Mouse (Mus musculus): ENCODE results near the gene Pam. TPM values are rescaled to one million over a fixed set of nuclear protein-coding genes. Genes with fewer than 3 reads are reported as not detected.
A peak's percentile ranks its signal among the peaks of the same experiment; 100 is the strongest.

Pam gene
- polyA plus RNA-seq, 1 experiment from 2014 or later, result 11.3 TPM

DNA sequence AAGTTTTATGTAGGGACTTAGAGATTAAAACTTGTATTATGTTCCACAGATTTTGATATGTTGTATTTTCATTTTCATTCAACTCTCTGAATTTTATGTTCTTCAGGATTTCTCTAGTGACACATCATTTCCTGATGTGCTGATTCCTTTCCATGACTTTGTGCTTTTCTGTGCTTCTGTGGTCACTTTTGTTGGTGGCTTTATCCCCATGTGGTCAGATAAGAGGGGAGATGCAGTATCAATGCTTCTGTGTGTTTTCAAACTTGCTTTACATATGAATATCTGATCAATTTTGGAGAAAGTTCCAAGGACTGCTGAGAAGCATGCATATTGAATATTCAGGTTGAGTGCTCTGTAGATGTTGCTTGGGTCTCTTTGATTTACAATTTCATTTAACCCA lies 290.9 kb downstream of the Pam start:
- no peak overlapping the region for H3K27ac ChIP-seq (replicated peaks)

DNA sequence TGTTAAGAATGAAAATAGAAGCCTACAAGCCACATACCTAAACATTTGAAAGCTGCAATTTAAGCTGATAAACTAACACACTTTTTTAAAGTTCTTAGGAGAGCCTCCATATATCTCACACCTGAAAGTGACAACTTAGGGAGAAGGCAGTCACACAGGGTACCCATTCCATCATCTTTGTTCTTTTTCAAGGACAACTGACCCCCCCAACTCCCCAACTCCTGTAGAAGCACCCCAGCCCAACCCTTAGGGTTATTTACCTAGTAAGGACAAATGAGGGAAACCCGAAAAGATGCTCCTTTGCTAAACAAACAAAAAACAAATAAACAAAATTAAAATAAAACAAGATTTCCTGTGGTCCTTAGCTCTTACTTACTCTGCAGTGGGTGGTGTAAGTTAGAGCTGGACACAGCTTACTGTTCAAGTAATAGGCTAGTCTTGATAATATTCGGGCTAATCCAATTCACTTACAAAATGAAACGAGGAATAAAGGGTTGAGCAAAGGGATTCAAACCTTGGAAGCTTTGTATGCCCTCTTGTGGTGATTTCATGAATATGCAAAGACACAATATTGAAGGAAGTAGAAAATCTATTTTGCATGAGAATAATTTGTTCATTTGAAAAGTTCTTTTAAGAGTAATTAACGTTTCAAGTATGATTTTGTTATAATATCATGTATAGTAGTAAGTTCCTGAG lies 293.1 kb downstream of the Pam start:
- Histone ChIP-seq H3K9me3 (no peaks in the 10 kb centered on the region), H3K4me3 (no peak overlapping the region), H3K27ac (replicated peaks) (no peak overlapping the region), H3K4me1 (no peaks in the 10 kb centered on the region), H3K27me3 (replicated peaks; ENCODE audit: low read depth, poor library complexity, severe bottlenecking) (no peaks in the 10 kb centered on the region), H3K36me3 (replicated peaks) (no peaks in the 10 kb centered on the region)
- no peak for DNase-seq (ENCODE audit: low spot score)
- WGBS, result 55% methylated on average over 4 of the region's 4 CpGs

More for the DNA sequence above, 290.9 kb downstream of the Pam start:
- Histone ChIP-seq H3K4me3 (no peak overlapping the region), H3K9me3 (no peaks in the 10 kb centered on the region), H3K36me3 (replicated peaks) (no peaks in the 10 kb centered on the region), H3K27me3 (replicated peaks; ENCODE audit: low read depth, poor library complexity, severe bottlenecking) (no peaks in the 10 kb centered on the region), H3K4me1 (no peaks in the 10 kb centered on the region)
- DNase-seq (ENCODE audit: low spot score), result no peak

DNA sequence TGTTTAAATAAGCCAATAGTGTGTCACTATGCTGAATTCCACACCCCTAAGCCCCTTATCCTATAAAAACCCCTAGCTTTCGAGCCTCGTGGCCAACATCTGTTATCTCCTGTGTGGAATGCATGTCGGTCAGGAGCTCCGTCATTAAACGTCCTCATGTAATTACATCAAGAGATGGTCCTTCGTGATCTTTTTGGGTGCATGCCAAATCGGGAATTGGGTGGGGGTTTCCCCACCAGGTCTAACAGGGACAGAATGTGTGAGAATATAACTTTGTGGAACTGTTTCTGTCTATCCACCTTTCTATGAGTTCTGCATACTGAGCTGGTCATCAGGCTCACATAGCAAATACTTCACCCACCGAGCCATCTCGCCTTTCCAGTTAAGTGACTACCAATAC lies 299.5 kb downstream of the Pam start:
- Histone ChIP-seq H3K36me3 (replicated peaks) (no peaks in the 10 kb centered on the region), H3K27me3 (replicated peaks; ENCODE audit: low read depth, poor library complexity, severe bottlenecking) (no peaks in the 10 kb centered on the region), H3K4me3 (no peak overlapping the region)

DNA sequence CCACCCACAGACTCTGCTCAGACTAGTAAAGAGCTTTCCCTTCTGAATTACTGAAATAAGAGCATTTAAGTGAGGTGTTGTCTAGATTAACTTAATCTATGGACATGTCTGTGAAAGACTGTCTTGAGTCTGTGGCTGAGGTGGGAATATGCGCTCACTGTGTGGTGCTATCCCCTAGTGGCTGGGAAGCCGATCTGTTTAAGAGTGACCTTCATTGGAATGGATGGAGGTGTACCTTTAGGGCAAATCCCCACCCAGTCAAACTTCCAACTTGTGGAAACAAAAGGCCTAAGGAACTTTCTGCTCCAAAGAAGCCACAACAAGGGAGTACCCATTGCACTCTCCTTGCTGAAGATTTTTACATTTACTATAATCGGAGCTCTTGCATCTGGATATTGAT lies 301.3 kb downstream of the Pam start:
- no peak for DNase-seq (ENCODE audit: low spot score)
- no peaks in the 10 kb centered on the region for H3K36me3 ChIP-seq (replicated peaks)
- H3K4me3 ChIP-seq, result no peak overlapping the region
- no peak overlapping the region for H3K27ac ChIP-seq (replicated peaks)
- 85% methylated on average over 3 of the region's 3 CpGs for WGBS
- no peaks in the 10 kb centered on the region for H3K9me3 ChIP-seq
- H3K27me3 ChIP-seq (replicated peaks; ENCODE audit: low read depth, poor library complexity, severe bottlenecking), result no peaks in the 10 kb centered on the region
- H3K4me1 ChIP-seq, result no peaks in the 10 kb centered on the region

More for the DNA sequence above, 299.5 kb downstream of the Pam start:
- Histone ChIP-seq H3K9me3 (no peaks in the 10 kb centered on the region), H3K4me1 (no peaks in the 10 kb centered on the region), H3K27ac (replicated peaks) (no peak overlapping the region)
- DNase-seq (ENCODE audit: low spot score), result no peak
- WGBS, result 93% methylated on average over 9 of the region's 9 CpGs

DNA sequence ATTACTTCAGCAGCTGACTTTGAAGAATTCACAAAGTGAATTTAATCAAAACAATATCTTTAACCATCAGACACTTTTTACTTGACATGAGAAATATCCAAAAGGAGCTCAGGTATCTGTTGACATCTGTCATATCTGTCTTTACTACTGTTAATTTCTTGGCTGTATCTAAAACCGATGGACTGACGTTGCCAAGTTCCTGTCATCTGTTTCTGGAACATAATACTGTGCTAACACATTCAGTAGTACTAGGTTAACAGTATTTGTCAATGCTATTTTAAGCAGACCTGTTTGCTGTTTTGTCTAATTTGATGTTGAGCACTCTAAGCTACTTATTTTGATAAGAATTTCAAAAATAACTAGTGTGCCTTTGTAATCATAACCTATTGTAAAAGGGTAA lies 307.0 kb downstream of the Pam start:
- no peak for DNase-seq (ENCODE audit: low spot score)
- Histone ChIP-seq H3K4me3 (no peak overlapping the region), H3K36me3 (replicated peaks) (no peaks in the 10 kb centered on the region), H3K4me1 (no peaks in the 10 kb centered on the region), H3K27me3 (replicated peaks; ENCODE audit: low read depth, poor library complexity, severe bottlenecking) (no peaks in the 10 kb centered on the region), H3K9me3 (no peaks in the 10 kb centered on the region), H3K27ac (replicated peaks) (no peak overlapping the region)
- 91% methylated on average over 2 of the region's 2 CpGs for WGBS

DNA sequence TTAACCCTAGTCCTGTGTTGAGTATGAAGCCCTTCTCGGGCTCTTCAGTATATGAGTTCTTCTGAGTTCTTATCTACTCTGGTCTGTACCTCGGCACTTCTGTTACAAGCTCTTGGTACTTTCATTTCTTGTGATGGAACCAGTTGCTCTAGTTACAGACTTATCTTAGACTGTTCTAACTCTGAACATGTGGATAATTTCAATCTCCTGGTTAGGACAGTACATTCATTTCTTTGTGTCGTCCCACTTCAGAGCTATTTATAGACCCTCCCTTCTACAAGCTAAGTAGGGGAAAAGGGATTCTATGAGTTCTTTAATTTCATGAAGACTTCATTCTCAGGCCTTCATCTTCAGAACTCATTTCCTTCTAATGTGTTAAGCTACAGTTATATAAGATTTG lies 307.8 kb downstream of the Pam start:
- H3K9me3 ChIP-seq, result no peaks in the 10 kb centered on the region
- H3K36me3 ChIP-seq (replicated peaks), result no peaks in the 10 kb centered on the region
- WGBS, result 89% methylated on average over 3 of the region's 3 CpGs
- H3K4me3 ChIP-seq, result no peak overlapping the region
- no peaks in the 10 kb centered on the region for H3K4me1 ChIP-seq
- no peak overlapping the region for H3K27ac ChIP-seq (replicated peaks)
- H3K27me3 ChIP-seq (replicated peaks; ENCODE audit: low read depth, poor library complexity, severe bottlenecking), result no peaks in the 10 kb centered on the region
- no peak for DNase-seq (ENCODE audit: low spot score)

DNA sequence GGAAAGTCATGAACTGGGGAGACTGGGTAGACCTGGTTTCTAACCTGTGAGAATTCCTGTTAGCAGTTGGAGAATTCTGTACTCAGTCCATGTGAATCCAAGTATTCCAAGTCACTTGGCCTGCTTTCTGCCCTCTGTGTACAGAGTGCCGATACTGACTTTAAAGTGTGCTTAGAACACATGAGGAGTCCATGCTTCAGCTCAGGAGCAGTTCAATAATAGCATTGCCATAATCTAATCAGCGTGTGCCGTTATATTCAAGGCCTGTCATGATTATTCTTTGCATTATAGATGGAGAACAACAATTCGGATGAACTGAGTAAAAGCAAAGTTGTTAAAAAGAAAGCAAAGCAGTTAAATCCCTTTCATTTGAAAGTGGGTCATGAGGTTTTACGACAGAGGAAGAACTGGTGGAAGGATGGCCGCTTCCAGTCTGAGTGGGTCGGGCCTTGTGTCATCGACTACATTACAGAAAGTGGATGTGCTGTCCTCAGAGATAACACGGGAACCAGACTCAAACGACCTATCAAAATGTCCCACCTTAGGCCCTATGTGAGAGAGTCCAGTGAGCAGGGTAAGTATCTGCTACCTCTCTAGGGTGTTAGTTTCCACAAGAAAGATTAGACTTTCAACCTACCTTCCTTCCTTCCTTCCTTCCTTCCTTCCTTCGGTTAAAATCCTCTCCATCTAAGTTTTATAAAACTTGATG lies 309.6 kb downstream of the Pam start:
- Histone ChIP-seq H3K9me3 (no peaks in the 10 kb centered on the region), H3K4me1 (no peaks in the 10 kb centered on the region), H3K27me3 (replicated peaks; ENCODE audit: low read depth, poor library complexity, severe bottlenecking) (no peaks in the 10 kb centered on the region), H3K27ac (replicated peaks) (no peak overlapping the region), H3K4me3 (no peak overlapping the region), H3K36me3 (replicated peaks) (no peaks in the 10 kb centered on the region)
- 90% methylated on average over 11 of the region's 11 CpGs for WGBS
- no peak for DNase-seq (ENCODE audit: low spot score)

DNA sequence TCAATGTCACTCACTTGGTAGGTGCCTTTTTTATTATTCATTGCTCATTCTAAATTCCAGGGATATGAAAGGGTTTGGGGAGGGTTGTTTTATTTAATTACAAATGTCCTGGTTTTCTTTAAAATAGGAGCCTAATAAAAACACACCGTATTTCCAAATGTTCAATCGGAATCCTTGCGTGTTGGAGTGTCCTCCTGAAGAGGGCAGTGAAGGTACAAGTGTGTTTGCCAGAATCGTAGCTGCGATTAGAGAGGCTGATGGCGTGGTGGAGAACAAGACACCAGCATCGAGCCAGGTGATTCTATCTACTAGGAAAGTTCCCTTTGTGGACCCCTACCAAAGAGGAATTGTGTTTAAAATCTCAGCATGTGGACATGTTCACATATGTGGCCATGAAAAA lies 310.5 kb downstream of the Pam start:
- WGBS, result 82% methylated on average over 7 of the region's 7 CpGs
- no peak overlapping the region for H3K27ac ChIP-seq (replicated peaks)
- H3K9me3 ChIP-seq, result no peaks in the 10 kb centered on the region
- no peaks in the 10 kb centered on the region for H3K27me3 ChIP-seq (replicated peaks; ENCODE audit: low read depth, poor library complexity, severe bottlenecking)
- DNase-seq (ENCODE audit: low spot score), result no peak
- no peaks in the 10 kb centered on the region for H3K36me3 ChIP-seq (replicated peaks)
- no peak overlapping the region for H3K4me3 ChIP-seq
- H3K4me1 ChIP-seq, result no peaks in the 10 kb centered on the region

DNA sequence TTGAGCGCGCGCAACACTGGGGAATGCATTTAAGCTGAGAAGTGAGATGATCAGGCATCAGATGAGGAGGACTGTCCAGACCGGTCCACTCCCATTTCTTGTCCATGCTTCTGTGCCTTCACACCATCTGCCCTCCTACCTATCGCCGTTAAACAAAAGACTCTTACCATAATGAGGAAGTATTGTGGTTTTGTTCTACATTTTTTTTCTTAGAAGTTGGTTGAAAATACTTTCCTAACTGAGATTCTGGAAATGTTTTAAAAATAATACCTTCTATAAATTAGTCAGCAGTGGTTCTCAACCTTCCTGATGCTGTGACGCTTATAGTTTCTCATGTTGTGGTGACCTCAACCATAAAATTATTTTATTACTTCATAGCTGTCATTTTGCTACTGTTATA lies 313.8 kb downstream of the Pam start:
- Histone ChIP-seq H3K4me3 (no peak overlapping the region), H3K4me1 (no peaks in the 10 kb centered on the region), H3K27ac (replicated peaks) (no peak overlapping the region), H3K9me3 (no peaks in the 10 kb centered on the region), H3K27me3 (replicated peaks; ENCODE audit: low read depth, poor library complexity, severe bottlenecking) (no peaks in the 10 kb centered on the region), H3K36me3 (replicated peaks) (no peaks in the 10 kb centered on the region)
- WGBS, result 96% methylated on average over 7 of the region's 7 CpGs
- DNase-seq (ENCODE audit: low spot score), result no peak

DNA sequence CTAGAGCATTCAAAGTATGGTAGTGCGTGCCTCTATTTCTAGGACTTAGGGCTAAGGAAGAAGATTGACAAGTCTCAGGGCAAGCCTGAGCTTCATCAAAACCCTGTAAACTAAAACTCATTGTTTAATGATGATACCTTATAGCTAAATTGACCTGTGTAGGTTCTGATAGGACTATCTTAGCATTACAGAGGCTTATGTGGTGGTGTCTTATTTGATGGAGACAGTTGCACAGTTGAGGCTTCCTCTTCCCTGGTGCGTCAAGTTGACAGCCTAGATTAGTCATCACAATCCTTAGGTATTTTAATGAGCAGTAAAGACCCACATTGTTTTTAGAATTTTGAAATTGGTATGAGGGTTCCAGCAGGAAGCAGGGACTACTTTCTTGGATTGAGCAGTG lies 321.5 kb downstream of the Pam start:
- peaks cover 5% of the 10 kb centered on the region for H3K4me1 ChIP-seq
- no peaks in the 10 kb centered on the region for H3K27me3 ChIP-seq (replicated peaks; ENCODE audit: low read depth, poor library complexity, severe bottlenecking)
- no peak for DNase-seq (ENCODE audit: low spot score)
- no peak overlapping the region for H3K27ac ChIP-seq (replicated peaks)
- 98% methylated on average over 2 of the region's 2 CpGs for WGBS
- H3K9me3 ChIP-seq, result no peaks in the 10 kb centered on the region
- no peak overlapping the region for H3K4me3 ChIP-seq
- H3K36me3 ChIP-seq (replicated peaks), result no peaks in the 10 kb centered on the region

DNA sequence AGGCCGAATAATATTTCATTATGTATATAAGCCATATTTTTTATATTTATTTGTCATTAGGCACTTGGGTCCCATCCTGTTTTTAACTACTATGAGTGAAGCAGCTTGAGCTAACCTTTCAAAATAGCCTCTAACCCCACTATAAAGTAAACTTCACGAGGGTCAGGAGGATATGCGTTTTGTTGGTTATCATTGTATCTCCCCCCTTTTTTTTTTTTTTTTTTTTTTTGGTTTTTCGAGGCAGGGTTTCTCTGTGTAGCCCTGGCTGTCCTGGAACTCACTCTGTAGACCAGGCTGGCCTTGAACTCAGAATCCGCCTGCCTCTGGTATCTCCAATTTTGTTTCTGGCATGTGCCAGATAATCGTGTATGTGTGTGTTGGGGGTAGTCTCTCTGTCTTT lies 322.1 kb downstream of the Pam start:
- Histone ChIP-seq H3K36me3 (replicated peaks) (no peaks in the 10 kb centered on the region), H3K9me3 (no peaks in the 10 kb centered on the region)
- 88% methylated on average over 6 of the region's 6 CpGs for WGBS

DNA sequence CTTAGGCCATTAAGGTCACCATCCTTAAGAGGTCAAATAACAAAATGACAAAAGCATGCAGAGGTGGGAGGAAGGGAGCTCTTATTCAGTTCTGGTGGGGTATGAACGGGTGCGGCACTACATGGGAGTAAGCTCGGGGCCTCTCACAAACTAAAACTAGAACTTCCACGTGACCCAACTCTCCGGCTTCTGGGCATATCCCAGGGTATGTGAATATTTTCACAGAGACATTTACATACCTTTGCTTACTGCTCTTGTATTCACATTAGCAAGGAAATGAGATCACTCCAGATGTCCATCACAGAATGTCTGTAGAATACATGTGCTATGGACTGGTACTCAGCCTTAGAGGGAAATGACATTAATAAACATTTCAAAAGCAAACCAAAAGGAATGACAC lies 323.7 kb downstream of the Pam start:
- Histone ChIP-seq H3K4me1 (peaks cover 20% of the 10 kb centered on the region), H3K9me3 (no peaks in the 10 kb centered on the region), H3K4me3 (no peak overlapping the region), H3K27ac (replicated peaks) (no peak overlapping the region), H3K36me3 (replicated peaks) (no peaks in the 10 kb centered on the region), H3K27me3 (replicated peaks; ENCODE audit: low read depth, poor library complexity, severe bottlenecking) (no peaks in the 10 kb centered on the region)
- no peak for DNase-seq (ENCODE audit: low spot score)
- WGBS, result 89% methylated on average over 5 of the region's 5 CpGs

More for the DNA sequence above, 322.1 kb downstream of the Pam start:
- H3K4me1 ChIP-seq, result peaks cover 10% of the 10 kb centered on the region
- no peak overlapping the region for H3K27ac ChIP-seq (replicated peaks)
- H3K4me3 ChIP-seq, result no peak overlapping the region
- DNase-seq (ENCODE audit: low spot score), result no peak
- no peaks in the 10 kb centered on the region for H3K27me3 ChIP-seq (replicated peaks; ENCODE audit: low read depth, poor library complexity, severe bottlenecking)

DNA sequence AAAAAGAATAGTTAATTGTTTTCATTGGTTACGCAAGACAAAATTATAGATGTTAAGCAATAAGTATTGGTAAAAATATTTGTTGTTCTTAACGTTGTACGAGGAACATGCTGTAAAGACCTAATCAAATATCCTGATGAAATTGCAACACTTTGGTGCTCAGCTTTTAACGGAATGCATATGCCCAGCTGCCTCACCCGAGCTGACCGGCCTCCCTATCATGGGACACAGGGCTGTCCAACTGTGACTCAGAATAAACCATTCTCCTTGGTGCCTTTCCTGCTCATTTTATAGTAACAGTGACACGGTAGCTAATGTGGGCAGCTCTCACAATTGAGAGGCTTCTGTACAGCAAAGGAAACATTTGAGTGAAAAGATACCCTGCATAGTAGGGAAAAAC lies 324.3 kb downstream of the Pam start:
- 74% methylated on average over 7 of the region's 7 CpGs for WGBS
- H3K4me3 ChIP-seq, result peak overlapping the region; percentile 90

More for the DNA sequence above, 324.3 kb downstream of the Pam start:
- Histone ChIP-seq H3K27me3 (replicated peaks; ENCODE audit: low read depth, poor library complexity, severe bottlenecking) (no peaks in the 10 kb centered on the region), H3K9me3 (no peaks in the 10 kb centered on the region), H3K36me3 (replicated peaks) (no peaks in the 10 kb centered on the region), H3K4me1 (peaks cover 20% of the 10 kb centered on the region), H3K27ac (replicated peaks) (no peak overlapping the region)
- no peak for DNase-seq (ENCODE audit: low spot score)

All from embryonic facial prominence, embryonic 10.5 days (tissue).